In the genomic region with DNA sequence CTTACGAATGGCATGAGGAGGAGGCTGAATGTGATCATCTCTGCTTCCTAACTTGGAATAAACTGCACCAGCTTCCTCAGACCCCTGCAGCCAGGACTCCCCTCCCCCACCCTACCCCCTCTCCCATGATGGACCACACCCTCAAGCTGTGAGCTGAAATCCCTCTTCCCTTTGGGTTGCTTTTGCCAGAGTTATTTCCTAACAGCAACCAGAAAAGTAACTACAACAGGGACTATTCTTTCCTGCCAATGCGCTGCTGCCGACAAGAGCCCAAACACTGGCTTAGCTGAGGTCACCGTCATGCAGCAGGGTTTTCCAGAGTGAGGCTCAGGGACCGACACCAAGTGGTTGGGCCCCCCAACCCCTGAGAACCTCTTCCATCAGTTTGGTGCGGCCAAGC, we compare ENCODE assay signal across 15 mouse cellular contexts.
"Had no signal": no experiment of that assay in that cellular context is flagged by ENCODE, and none has a peak within 500 bp of the region (broad histone marks: within the 10 kb centered on the region; RNA-seq: fewer than 3 reads in every experiment).

No protein-coding gene starts in this region.

- H3K27ac ChIP-seq: kidney, postnatal 0 days; limb, embryonic 12.5 days; limb, embryonic 15.5 days; liver, embryonic 14.5 days; macrophage; midbrain, embryonic 12.5 days; midbrain, embryonic 15.5 days; neural tube, embryonic 12.5 days; neural tube, embryonic 15.5 days had no signal

- DNase-seq: kidney, postnatal 25 days; left cerebral cortex, postnatal 4 days; liver, postnatal 0 days; lung, embryonic 14.5 days; thymus, adult 18-20 months; thymus, postnatal 36 days had no signal

- H3K4me3 ChIP-seq: limb, embryonic 12.5 days; limb, embryonic 15.5 days; midbrain, embryonic 12.5 days; midbrain, embryonic 15.5 days; neural tube, embryonic 12.5 days; neural tube, embryonic 15.5 days had no signal
